Mouse (Mus musculus): ENCODE results near the gene Sec23ip.
"Not testable (repeated sequence)": the region's sequence is repeated elsewhere in the genome, so short reads cannot be mapped to it uniquely, and the experiment has no call there.

Sec23ip gene

DNA sequence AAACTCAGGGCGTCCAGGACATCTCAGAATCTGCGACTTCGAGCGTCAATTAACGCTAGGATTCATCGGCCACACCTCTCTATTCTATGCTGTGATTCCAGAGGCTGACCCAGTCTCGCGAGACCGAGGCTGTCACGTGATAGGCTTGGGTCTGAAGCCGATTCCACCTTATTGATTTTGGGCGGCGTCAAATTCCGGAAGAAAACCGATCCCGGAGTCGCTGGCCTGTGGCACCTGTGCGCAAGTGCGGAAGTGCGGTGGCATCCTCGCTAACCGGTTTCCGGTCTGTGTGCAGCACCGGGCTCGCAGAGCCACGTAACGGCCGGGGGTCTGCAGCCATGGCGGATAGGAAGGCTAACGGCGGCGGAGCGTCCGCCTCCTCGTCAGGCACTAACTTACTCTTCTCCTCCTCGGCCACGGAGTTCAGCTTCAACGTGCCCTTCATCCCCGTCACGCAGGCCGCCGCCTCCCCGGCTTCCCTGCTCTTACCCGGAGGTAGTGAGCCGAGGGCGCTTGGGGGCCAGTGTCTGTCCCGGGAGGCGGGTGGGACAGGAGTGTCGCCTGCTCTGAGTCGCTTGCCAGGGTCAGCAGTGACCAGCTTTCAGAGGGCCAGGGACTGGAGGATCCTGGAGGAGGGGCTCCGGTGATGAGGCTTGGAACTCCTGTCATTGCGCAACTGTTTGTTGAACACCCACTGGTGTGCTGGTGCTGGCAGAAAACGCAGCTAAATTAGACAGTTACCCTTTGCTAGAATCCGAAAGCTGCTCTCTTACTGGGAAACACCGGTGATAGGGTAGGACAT lies at the start of gene Sec23ip:
TSS of gene Sec23ip (plus strand) at position 260 of the 802 bp plus-strand sequence.
- DNase-seq (ENCODE audit: inconsistent age in 2 of 2, low spot score in 1 of 2): peak; percentile 98 to 99

DNA sequence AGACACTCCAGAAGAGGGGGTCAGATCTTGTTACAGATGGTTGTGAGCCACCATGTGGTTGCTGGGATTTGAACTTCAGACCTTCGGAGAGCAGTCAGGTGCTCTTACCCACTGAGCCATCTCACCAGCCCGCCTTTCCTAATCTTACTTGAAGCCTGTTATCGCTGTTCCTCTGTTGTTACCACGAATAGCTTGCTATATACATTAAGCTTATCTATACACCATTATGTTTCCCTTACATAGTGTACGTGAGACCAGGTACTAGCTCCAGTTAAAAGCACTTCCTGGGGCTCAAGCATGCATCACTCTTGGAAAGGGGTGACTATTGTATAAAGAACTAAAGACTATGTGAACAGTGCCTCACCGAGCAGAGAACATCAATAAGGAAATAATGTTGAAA lies 44.8 kb upstream of the Sec23ip start:
- DNase-seq (ENCODE audit: inconsistent age in 2 of 2, low spot score in 1 of 2): not testable (repeated sequence)

DNA sequence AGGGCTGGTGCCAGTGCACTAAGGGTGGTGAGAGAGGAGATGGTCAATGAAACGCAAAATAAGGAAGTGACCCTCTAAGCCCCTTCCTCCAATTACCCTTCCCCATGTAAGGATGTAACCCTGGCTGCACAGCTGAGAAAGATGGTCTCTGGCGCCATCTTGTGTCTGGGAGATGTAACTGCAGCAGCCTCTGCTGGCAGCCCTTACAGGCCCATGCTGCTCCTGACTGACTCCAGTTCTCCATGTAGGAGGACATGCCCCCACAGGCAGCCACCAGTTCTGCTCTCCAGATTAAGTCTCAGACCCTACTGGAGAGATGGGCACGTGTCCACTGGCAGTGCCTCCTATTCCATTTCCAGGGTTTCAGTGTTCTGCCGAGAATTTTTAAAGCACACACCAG lies 39.0 kb upstream of the Sec23ip start:
- DNase-seq (ENCODE audit: inconsistent age in 2 of 2, low spot score in 1 of 2): peak; percentile 60 to 88

DNA sequence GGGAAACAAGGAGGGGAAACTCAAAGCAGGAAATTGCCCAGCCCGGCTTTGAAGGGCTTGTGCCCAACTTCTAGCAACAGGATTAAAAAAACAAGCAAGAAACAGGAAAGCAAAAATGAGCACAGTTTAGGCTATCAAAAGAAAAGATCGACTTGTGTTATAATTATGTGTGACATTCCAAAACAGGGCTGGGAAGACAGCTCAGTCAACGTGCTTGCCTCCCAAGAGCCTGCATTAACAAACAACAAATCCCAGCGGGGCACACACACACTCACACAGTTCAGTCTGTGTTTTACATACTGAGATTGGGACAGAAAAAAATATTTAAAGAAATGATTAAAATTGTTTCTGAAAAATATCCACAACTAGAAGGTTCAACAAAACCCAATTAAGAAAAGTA lies 26.8 kb upstream of the Sec23ip start:
- no peak for DNase-seq (ENCODE audit: inconsistent age in 2 of 2, low spot score in 1 of 2)

DNA sequence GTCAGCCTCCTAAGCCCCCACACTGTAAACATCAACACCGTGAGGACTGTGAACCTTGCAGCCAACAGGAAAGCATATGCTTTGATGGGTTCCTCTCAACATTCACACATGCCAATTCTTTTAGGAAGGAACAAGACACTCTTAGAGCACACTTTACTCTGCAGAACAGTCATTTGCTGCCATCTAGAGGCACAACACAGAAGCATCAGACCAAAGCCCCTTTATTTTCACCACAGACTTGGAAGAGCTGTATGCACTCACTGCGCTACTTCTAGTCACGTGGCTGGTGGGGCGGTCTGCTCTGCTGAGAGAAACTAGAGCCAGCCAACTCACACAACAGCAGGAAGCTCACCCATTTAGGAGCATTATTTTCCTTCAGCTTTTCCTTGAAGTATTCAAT lies 20.0 kb upstream of the Sec23ip start:
- peak; percentile 54 to 80 for DNase-seq (ENCODE audit: inconsistent age in 2 of 2, low spot score in 1 of 2)

DNA sequence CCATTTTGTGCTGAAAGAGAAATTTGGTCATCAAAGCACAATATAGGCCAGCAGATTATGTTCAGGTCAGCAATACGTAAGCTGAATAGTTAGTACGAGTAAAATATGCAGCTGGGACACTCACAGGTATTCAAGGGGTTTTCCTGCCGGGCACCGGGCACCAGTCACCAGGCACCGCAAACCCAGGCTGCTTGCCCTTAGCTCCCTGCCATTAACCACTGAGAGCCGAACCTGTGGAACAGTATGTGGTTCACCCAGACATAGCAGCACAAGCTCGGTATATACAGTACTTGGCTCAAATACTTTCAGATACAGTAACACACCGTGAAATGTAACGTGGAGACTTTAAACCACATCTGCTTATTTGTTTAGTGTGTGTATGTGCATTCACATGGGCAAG lies 19.6 kb upstream of the Sec23ip start:
- DNase-seq (ENCODE audit: inconsistent age in 2 of 2, low spot score in 1 of 2): no peak

DNA sequence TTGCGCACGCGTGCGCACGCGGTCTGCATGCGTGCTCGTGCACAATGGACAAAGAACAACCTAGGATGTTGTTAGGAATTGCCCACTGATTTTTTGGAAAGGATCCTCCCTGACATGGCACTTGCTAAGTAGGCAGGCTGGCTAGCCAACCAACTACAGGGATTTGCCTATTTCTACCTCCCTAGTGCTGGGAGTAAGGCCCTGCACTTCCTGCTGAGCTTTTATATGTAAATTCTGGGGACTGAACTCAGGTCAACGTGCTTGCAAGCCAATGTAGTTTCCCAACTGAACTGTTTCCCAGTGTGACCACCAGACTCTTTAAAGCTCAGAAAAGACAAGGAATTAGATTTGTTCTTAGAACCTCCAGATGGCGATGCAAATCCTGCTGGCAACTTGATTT lies 17.7 kb upstream of the Sec23ip start:
- no peak for DNase-seq (ENCODE audit: inconsistent age in 2 of 2, low spot score in 1 of 2)

DNA sequence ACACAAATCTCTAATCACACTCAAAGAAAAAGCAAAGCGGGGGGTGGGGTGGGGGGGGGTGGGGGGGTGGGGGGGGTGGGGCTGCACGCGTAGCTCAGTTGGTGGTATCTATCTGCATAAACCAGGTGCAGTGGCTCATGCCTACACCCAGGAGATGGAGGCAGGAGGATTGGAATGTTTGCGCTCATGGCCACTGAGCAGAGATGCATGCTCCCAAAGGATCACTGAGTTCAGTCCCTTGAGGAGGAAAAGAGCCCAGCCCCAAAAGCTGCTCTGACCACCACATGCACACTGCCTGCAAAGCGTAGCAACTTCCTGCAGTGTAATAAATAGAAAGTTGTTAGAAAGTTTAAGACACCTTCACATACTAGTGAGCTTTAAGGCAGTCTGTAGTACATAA lies 17.0 kb upstream of the Sec23ip start:
- no peak for DNase-seq (ENCODE audit: inconsistent age in 2 of 2, low spot score in 1 of 2)

DNA sequence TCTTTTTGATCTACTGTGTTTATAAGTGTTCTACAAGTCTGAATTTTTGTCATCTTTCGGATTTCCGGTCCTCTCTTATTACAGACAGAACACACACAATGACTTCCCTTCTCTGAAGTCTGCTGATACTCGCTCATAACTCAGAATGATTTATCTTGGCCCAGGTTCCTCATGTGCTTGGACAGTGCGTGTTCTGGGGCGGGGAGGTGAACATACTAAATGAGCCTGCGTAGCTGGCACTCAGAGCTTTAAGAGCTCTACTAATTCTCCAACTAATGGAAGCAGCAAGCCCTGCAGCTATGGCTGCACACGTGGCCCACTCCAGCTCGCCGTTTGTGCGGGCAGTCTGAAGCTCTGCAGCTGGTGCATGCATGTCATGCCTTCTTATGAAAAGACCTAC lies 16.0 kb upstream of the Sec23ip start:
- peak in 1 of 2 experiments; percentile 44 for DNase-seq (ENCODE audit: inconsistent age in 2 of 2, low spot score in 1 of 2)

DNA sequence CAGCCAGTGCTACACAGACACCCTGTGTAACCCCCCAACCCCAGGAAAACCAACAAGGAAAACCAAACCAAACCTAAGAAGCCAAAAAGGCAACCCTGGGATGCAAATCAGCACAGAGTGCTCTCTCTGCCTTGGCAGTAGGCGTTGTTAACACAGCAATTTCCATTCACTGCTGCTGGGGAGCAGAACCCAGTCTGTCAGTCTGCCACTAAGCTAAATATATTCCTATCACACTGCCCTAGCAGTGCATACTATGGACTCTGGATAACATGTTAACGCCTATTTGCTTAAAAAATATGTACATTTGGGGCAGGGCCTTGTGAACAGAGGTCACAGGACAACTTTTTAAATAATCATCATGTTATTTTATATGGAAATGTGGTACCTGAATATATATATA lies 13.2 kb upstream of the Sec23ip start:
- no peak for DNase-seq (ENCODE audit: inconsistent age in 2 of 2, low spot score in 1 of 2)

DNA sequence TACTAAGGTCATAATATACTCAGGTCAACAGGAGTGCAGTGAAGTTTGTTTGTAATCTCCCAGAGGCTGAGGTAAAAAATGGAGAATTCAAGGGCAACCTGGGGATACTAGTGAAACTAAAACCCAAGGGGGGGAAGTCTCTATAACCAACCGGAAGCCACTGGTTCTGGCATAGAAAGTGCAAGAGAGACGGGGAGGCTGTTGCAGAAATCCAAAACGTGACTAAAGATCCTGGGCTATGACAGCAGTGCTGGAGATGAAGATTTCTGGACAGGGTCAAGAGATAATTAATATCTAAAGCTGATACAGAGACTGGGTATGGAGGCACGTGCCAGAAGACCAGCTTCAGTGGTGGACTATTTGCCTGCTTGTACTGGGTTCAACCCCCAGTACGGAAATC lies 6.7 kb upstream of the Sec23ip start:
- peak in 1 of 2 experiments; percentile 31 for DNase-seq (ENCODE audit: inconsistent age in 2 of 2, low spot score in 1 of 2)

DNA sequence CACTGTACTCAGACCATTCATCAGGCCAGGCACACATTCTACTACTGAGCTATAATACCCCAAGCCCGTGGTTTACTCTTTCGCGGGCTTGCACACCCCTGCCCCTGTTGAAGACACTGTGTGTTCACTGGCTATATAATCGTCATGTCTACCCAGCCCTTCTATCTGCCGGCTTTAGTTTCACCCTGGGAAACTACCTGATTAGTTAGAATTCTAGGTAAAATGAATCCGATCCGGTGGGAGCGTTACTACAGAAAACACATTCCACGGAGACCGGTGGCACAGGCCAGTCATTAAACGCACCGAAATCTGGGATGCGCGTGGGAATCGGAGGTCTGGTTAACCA lies 5.7 kb upstream of the Sec23ip start:
- peak in 1 of 2 experiments; percentile 65 for DNase-seq (ENCODE audit: inconsistent age in 2 of 2, low spot score in 1 of 2)

DNA sequence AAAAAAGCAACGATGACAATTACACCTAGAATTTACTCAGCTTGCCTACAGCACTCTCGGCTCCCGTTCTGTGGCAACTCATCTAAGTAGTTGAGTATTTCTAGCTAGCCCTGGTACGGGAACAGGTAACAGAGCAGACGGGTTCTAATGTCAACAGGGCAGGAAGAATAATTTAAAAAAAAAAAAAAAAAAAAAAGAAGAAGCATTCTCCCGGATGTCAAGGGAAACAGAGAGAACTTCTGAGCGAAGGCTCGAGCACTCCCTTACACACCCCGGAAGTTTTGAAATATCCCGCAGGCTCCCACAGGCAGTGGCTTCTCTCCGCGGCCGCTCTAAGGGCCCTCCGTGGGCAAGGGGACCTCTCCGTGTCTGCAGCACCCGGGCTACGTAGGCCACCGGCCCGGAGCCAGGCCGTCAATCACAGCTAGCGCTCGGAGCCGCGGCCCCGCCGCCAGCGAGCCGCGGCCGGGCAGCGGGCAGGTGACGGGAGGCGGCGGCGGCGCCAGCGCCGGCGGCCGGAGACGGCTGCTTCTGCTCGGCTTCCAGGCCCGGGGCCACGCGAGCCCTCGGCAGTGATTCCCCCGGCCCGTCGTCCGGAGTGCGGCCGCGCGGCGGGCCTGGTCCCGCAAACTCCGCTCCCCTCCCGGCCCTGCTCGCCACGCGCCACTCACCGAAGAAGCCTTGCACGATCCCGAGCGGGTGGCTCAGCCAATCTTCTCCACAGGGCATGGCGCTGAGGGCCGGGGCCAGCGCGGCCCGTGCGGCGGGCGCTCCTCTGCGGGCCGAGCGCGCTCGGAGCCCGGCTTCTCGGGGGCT lies 5.1 kb upstream of the Sec23ip start:
- peak; percentile 71 to 82 for DNase-seq (ENCODE audit: inconsistent age in 2 of 2, low spot score in 1 of 2)

DNA sequence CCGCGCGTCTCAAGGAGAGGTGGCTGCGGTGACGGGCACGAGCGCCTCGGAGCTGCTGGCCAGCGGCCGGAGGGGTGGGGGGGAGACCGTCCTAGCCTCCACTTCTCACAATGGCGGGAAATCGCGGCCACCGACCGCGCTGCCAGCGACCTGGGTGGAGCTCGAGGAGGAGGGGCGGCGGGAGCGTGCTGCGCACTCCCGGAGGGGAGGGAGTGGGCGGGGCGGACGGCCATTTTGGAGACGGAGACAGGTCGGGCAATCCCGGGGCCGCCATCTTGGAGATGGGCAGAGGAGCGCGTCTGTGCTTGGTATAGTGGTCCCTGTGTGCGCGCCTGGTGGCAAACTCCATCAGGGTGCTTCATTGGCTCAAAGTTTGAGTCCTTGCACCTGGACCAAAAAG lies 4.4 kb upstream of the Sec23ip start, which contains the start of gene Mcmbp:
TSS of gene Mcmbp (minus strand) at position 162 of the 400 bp plus-strand sequence.
- DNase-seq (ENCODE audit: inconsistent age in 2 of 2, low spot score in 1 of 2): peak; percentile 97 to 99

DNA sequence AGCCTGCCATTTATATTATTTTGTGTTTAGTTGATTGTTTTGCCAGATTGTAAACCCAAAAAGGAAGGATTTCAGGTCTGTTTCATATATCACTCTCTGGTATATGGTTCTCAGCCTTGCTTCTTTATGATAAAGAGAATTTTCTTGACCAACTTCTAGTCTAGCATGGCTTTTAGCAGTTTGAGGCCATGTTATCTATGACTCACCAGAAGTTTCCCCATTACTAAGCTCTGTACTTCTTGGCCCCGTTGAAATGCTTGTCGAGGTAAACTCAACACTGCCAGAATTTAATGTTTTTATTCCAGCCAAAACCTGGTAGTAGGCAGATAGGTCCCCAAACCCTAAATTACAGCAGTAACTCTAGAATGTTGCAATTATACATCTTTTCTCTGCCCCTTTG lies 845 bp upstream of the Sec23ip start:
- DNase-seq (ENCODE audit: inconsistent age in 2 of 2, low spot score in 1 of 2): no peak

DNA sequence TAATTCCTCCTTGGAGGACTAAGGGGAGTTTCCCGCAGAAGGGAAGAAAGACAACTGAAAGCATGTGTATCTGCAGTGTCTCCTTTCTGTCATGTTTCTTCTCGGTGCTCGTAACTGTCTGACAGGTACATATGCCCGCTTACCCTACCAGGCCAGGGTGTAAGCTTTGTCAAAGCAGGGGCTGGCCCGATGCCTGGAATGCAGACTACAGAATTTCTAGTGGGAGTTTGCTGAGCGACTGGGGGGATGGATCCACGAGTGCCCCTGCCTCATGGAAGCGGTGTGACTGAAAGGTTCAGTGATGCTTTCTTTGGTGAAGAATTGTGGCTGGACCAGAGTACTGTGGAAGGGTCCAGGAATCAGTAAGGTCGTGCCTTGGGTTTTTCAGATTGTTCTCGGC lies 1.4 kb downstream of the Sec23ip start:
- DNase-seq (ENCODE audit: inconsistent age in 2 of 2, low spot score in 1 of 2): peak in 1 of 2 experiments; percentile 50

DNA sequence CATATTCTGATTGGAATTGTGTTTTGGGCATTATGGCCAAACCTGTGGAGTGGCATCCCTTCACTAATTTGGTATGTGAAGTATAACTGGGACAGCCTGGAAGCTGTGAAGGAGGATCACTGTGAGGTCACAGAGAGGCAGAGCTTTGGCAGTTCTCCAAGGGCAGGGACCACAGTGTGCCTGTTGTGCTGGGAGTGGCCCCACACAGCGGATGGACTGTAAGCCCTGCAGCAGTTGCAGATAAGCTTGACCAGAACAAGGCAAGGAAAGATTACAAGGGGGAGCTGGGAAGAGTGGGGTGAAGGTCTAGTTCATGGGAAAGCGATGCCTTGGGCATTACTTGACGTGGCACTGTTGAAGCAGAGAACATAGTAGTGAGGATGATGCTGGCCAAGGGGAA lies 4.0 kb downstream of the Sec23ip start:
- peak; percentile 87 to 93 for DNase-seq (ENCODE audit: inconsistent age in 2 of 2, low spot score in 1 of 2)

DNA sequence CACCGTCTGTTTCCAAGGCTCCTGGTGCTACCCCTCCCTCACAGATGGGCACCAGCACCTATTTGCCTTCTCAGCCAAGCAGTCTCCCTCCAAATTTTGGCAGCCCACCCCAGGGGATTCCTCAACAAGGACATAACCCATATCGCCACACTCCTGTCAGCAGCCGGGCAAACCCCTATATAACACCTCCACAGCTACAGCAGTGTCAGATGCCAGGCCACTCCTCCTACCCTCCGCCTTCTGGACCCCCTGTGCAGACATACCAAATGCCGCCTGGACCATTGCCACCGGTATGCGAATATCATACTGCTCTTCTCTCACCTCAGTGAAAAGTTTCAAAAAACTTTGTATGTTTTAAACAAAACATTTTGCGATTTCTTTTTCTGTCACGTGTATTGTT lies 5.6 kb downstream of the Sec23ip start:
- no peak for DNase-seq (ENCODE audit: inconsistent age in 2 of 2, low spot score in 1 of 2)

DNA sequence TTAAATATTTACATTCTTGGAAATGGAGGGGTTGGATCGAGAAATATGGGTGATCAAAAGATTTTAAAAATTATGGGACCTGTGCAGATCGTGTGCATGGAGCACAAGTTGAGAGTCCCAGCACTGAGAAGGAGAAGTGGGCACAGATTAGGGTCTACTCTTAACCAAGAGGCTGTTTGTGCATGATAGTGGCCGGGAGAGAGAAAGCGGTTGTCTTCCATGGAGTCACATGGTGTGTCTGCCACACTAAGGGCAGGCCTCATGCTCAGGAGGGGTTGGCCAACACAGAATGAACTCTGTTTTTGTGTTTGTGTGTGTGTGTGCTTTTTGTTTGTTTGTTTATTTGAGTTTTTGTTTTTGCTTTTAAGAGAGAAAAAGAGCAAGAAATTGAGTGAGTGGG lies 7.3 kb downstream of the Sec23ip start:
- DNase-seq (ENCODE audit: inconsistent age in 2 of 2, low spot score in 1 of 2): no peak

DNA sequence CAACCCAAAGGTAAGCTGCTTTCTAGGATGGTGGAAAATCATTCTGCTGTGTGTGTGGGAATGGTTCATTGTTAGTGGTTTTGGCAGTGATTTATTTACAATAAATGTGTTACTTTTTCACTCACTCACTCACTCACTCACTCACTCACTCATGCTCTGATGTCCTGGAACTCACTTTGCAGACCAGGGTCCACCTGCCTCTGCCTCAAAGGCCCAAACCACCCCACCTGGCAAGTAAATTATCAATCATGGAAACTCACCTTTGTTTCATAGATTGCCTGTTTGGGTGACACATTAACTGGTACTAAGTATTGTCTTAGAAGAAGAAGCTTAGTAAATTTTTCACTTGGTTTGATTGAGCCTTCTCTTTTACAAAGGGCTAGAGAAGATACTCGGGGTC lies 10.7 kb downstream of the Sec23ip start:
- DNase-seq (ENCODE audit: inconsistent age in 2 of 2, low spot score in 1 of 2): no peak

DNA sequence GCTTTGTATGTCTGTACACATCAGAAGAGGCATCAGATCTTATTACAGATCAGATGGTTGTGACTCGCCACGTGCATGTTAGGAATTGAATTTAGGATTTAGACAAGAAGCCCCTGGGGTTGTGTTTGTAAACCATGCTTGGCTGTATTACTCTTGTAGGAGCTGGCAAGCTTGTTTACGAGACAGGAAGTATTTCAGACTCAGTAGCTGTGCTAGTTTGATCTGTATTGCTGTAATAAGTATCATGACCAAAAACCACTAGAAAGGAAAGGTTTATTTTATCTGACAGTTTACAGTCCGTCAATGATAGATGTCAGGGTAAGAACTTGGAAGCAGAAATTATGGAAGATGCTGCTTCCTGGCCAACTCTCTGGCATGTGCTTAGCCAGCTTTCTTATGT lies 14.2 kb downstream of the Sec23ip start:
- no peak for DNase-seq (ENCODE audit: inconsistent age in 2 of 2, low spot score in 1 of 2)

DNA sequence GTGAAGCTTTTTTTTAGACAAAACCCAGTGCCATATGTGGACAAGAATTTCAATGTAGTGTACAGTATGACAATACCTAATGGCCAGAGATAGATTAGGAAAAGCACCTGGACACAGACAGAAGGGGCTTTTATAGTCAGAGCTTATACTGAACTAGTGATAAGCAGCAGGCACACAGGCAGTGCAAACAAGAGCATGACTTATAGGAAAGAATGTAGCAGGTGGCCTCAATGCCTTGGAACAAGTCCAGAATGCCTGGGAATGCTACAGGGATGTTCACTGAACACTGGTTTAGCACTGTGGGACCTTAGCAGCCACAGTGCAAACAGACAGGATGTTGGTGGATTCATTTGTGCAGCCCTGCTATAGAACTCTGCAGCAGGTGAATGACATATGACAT lies 22.0 kb downstream of the Sec23ip start:
- no peak for DNase-seq (ENCODE audit: inconsistent age in 2 of 2, low spot score in 1 of 2)
